Mouse (Mus musculus) hindbrain, embryonic 16.5 days (tissue): Measurements from ENCODE around the gene Tes. TPM values are rescaled to one million over a fixed set of nuclear protein-coding genes. Genes with fewer than 3 reads are reported as not detected.

ENCODE experiments used
- polyA plus RNA-seq: library from polyadenylated mRNA; unstranded; fragments of >200 nt; fragmentation: Nextera tagmentation; extraction: Ambion mirVana; gene quantifications from 2 replicates; pipeline ENCODE4 v1.2.1, GENCODE M21; 2015

The Tes gene
- polyA plus RNA-seq, 1 experiment from 2014 or later, result 55.5 TPM

Other genes with a start within 250 kb of the Tes start
- gene Tfec, start 166.7 kb upstream of the Tes start, polyA plus RNA-seq, result 0.26 and 0.34 TPM in 2 replicates
- gene Cav2, start 216.0 kb downstream of the Tes start, polyA plus RNA-seq, result 21.8 and 24.2 TPM in 2 replicates
- gene Cav1, start 241.2 kb downstream of the Tes start, polyA plus RNA-seq, result 45.8 and 46.0 TPM in 2 replicates